Mouse (Mus musculus): ENCODE measurements at regions not wholly inside any gene's neighbourhood (a gene's known extent, or its start where the extent isn't known, plus 50 kb on each side); places are given as distances from the start of the nearest gene placed in this dataset.
A peak's percentile ranks its signal among the peaks of the same experiment; 100 is the strongest.

DNA sequence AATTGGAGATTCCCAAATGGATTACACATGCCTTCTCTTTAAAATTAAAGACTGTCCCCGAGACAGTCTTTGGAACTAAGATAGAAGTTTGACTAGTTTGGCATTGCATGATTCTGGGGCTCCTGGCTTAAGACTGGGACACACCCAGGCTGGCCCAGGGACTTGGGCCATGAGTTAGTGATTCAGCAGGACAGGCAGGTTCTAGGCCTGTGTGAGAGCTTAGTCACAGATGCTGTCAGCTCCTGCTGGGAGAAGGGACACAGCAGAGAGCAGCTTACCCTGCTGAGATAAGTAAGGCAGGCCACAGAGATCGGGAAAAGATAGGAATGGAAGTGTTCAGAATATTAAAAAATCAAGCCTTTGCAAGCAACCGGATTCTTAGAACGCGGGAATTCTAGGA is 127.6 kb upstream of the Mb21d2 start:
- H3K9me3 ChIP-seq (replicated peaks; ENCODE audit: control insufficient read depth, insufficient read depth, low read length, poor library complexity, severe bottlenecking) = no peaks in the 10 kb centered on the region
- no peaks in the 10 kb centered on the region for H3K4me1 ChIP-seq (ENCODE audit: control insufficient read depth, insufficient read depth, low read length)
- H3K4me3 ChIP-seq (ENCODE audit: low read depth, low read length) = no peak overlapping the region
- H3K27ac ChIP-seq (ENCODE audit: insufficient read depth, low read length) = no peak overlapping the region
- no peaks in the 10 kb centered on the region; the same call in 1 of the 2 replicates for H3K27me3 ChIP-seq (ENCODE audit: control insufficient read depth, insufficient read depth, low read length, poor library complexity, severe bottlenecking)
- H3K36me3 ChIP-seq (ENCODE audit: control insufficient read depth, insufficient read depth, low read length, poor library complexity, severe bottlenecking) = no peaks in the 10 kb centered on the region
- TF ChIP-seq POLR2A (IDR thresholded peaks at IDR 0.05; ENCODE audit: insufficient read depth, low read length) (no peak), EP300 (IDR thresholded peaks at IDR 0.05; ENCODE audit: insufficient read depth, low read depth, low read length) (no peak), CTCF (IDR thresholded peaks at IDR 0.05; ENCODE audit: low read depth, low read length) (no peak)
- no peak overlapping the region for H3K9ac ChIP-seq (ENCODE audit: low read depth, poor library complexity, severe bottlenecking)

DNA sequence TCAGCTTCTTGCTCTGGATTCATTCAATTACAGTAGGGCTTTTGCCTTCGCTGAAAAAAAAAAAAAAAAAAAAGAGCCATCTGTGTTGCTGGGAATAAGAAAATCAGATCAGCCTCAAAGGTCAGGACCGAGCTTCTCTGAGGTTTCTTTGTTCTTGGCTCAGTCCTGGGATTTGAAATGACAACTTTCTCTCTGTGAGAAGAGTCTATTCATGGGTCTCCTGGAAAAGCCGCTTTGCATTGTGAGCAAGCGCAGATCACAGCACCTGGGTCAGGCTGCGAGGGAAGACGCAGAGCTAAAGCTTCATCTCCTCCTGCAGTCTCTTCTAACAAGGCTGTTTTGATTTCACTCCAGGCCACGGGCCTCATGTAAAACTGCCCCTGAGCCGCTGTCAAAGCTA is 125.0 kb upstream of the Mb21d2 start:
- H3K9me3 ChIP-seq (replicated peaks; ENCODE audit: control insufficient read depth, insufficient read depth, low read length, poor library complexity, severe bottlenecking) = no peaks in the 10 kb centered on the region
- no peaks in the 10 kb centered on the region for H3K4me1 ChIP-seq (ENCODE audit: control insufficient read depth, insufficient read depth, low read length)
- no peak overlapping the region for H3K9ac ChIP-seq (ENCODE audit: low read depth, poor library complexity, severe bottlenecking)
- no peak overlapping the region for H3K4me3 ChIP-seq (ENCODE audit: low read depth, low read length)
- no peak overlapping the region for H3K27ac ChIP-seq (ENCODE audit: insufficient read depth, low read length)
- no peaks in the 10 kb centered on the region for H3K27me3 ChIP-seq (ENCODE audit: control insufficient read depth, insufficient read depth, low read length, poor library complexity, severe bottlenecking)
- no peaks in the 10 kb centered on the region for H3K36me3 ChIP-seq (ENCODE audit: control insufficient read depth, insufficient read depth, low read length, poor library complexity, severe bottlenecking)
- TF ChIP-seq EP300 (IDR thresholded peaks at IDR 0.05; ENCODE audit: insufficient read depth, low read depth, low read length) (no peak), CTCF (IDR thresholded peaks at IDR 0.05; ENCODE audit: low read depth, low read length) (no peak), POLR2A (IDR thresholded peaks at IDR 0.05; ENCODE audit: insufficient read depth, low read length) (no peak)

GRCm38 (mm10) chr16:29046453-29046993 is 117.0 kb upstream of the Mb21d2 start:
- no peak for TF ChIP-seq POLR2A (IDR thresholded peaks at IDR 0.05; ENCODE audit: insufficient read depth, low read length)
- TF ChIP-seq EP300 (IDR thresholded peaks at IDR 0.05; ENCODE audit: insufficient read depth, low read depth, low read length) = no peak
- TF ChIP-seq CTCF (IDR thresholded peaks at IDR 0.05; ENCODE audit: low read depth, low read length) = no peak
- no peak overlapping the region for H3K9ac ChIP-seq (ENCODE audit: low read depth, poor library complexity, severe bottlenecking)
- H3K9me3 ChIP-seq (replicated peaks; ENCODE audit: control insufficient read depth, insufficient read depth, low read length, poor library complexity, severe bottlenecking) = no peaks in the 10 kb centered on the region
- no peaks in the 10 kb centered on the region for H3K4me1 ChIP-seq (ENCODE audit: control insufficient read depth, insufficient read depth, low read length)
- H3K27ac ChIP-seq (ENCODE audit: insufficient read depth, low read length) = no peak overlapping the region
- H3K27me3 ChIP-seq (ENCODE audit: control insufficient read depth, insufficient read depth, low read length, poor library complexity, severe bottlenecking) = no peaks in the 10 kb centered on the region
- no peak overlapping the region for H3K4me3 ChIP-seq (ENCODE audit: low read depth, low read length)
- H3K36me3 ChIP-seq (ENCODE audit: control insufficient read depth, insufficient read depth, low read length, poor library complexity, severe bottlenecking) = no peaks in the 10 kb centered on the region

DNA sequence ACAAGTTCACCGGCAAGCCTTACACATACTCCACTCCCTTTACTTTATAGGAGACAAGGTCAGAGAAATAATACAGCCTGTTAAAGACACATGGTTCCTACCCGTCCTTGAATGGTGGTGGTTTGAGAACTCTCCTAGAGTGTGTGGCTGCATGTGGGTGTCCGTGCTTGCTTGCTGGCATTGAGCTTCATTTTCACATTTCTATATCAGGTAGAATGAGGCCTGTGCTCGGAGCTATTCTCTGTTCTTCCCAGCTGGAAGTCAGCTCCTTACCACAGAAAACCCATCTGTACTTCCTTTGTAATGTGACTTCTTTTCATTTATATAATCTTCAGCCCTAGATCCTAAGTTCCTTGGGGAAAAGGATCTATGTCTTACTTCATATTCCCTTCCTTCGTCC is 106.0 kb upstream of the Mb21d2 start:
- no peak overlapping the region for H3K4me3 ChIP-seq (ENCODE audit: low read depth, low read length)
- no peaks in the 10 kb centered on the region for H3K9me3 ChIP-seq (replicated peaks; ENCODE audit: control insufficient read depth, insufficient read depth, low read length, poor library complexity, severe bottlenecking)

GRCm38 (mm10) chr16:29034053-29034794 is 104.8 kb upstream of the Mb21d2 start:
- no peaks in the 10 kb centered on the region for H3K4me1 ChIP-seq (ENCODE audit: control insufficient read depth, insufficient read depth, low read length)
- no peak overlapping the region for H3K27ac ChIP-seq (ENCODE audit: insufficient read depth, low read length)
- H3K36me3 ChIP-seq (ENCODE audit: control insufficient read depth, insufficient read depth, low read length, poor library complexity, severe bottlenecking) = no peaks in the 10 kb centered on the region
- H3K27me3 ChIP-seq (ENCODE audit: control insufficient read depth, insufficient read depth, low read length, poor library complexity, severe bottlenecking) = no peaks in the 10 kb centered on the region; the same call in 1 of the 2 replicates
- no peak overlapping the region for H3K9ac ChIP-seq (ENCODE audit: low read depth, poor library complexity, severe bottlenecking)
- TF ChIP-seq CTCF (IDR thresholded peaks at IDR 0.05; ENCODE audit: low read depth, low read length) = no peak
- no peak for TF ChIP-seq POLR2A (IDR thresholded peaks at IDR 0.05; ENCODE audit: insufficient read depth, low read length)
- TF ChIP-seq EP300 (IDR thresholded peaks at IDR 0.05; ENCODE audit: insufficient read depth, low read depth, low read length) = no peak
- H3K4me3 ChIP-seq (ENCODE audit: low read depth, low read length) = peak overlapping the region; percentile 54
- no peaks in the 10 kb centered on the region for H3K9me3 ChIP-seq (replicated peaks; ENCODE audit: control insufficient read depth, insufficient read depth, low read length, poor library complexity, severe bottlenecking)

More for the DNA sequence above, 106.0 kb upstream of the Mb21d2 start:
- Histone ChIP-seq H3K27ac (ENCODE audit: insufficient read depth, low read length) (no peak overlapping the region), H3K4me1 (ENCODE audit: control insufficient read depth, insufficient read depth, low read length) (no peaks in the 10 kb centered on the region), H3K27me3 (ENCODE audit: control insufficient read depth, insufficient read depth, low read length, poor library complexity, severe bottlenecking) (no peaks in the 10 kb centered on the region; the same call in 1 of the 2 replicates), H3K36me3 (ENCODE audit: control insufficient read depth, insufficient read depth, low read length, poor library complexity, severe bottlenecking) (no peaks in the 10 kb centered on the region), H3K9ac (ENCODE audit: low read depth, poor library complexity, severe bottlenecking) (no peak overlapping the region)
- TF ChIP-seq CTCF (IDR thresholded peaks at IDR 0.05; ENCODE audit: low read depth, low read length) (no peak), POLR2A (IDR thresholded peaks at IDR 0.05; ENCODE audit: insufficient read depth, low read length) (no peak), EP300 (IDR thresholded peaks at IDR 0.05; ENCODE audit: insufficient read depth, low read depth, low read length) (no peak)

GRCm38 (mm10) chr16:29033357-29033756 is 103.9 kb upstream of the Mb21d2 start:
- Histone ChIP-seq H3K27me3 (ENCODE audit: control insufficient read depth, insufficient read depth, low read length, poor library complexity, severe bottlenecking) (no peaks in the 10 kb centered on the region; the same call in 1 of the 2 replicates), H3K9me3 (replicated peaks; ENCODE audit: control insufficient read depth, insufficient read depth, low read length, poor library complexity, severe bottlenecking) (no peaks in the 10 kb centered on the region), H3K9ac (ENCODE audit: low read depth, poor library complexity, severe bottlenecking) (no peak overlapping the region)

More at GRCm38 (mm10) chr16:29033357-29033756, 103.9 kb upstream of the Mb21d2 start:
- no peak overlapping the region for H3K4me3 ChIP-seq (ENCODE audit: low read depth, low read length)
- H3K36me3 ChIP-seq (ENCODE audit: control insufficient read depth, insufficient read depth, low read length, poor library complexity, severe bottlenecking) = no peaks in the 10 kb centered on the region
- no peaks in the 10 kb centered on the region for H3K4me1 ChIP-seq (ENCODE audit: control insufficient read depth, insufficient read depth, low read length)
- no peak for TF ChIP-seq CTCF (IDR thresholded peaks at IDR 0.05; ENCODE audit: low read depth, low read length)
- TF ChIP-seq POLR2A (IDR thresholded peaks at IDR 0.05; ENCODE audit: insufficient read depth, low read length) = no peak
- no peak for TF ChIP-seq EP300 (IDR thresholded peaks at IDR 0.05; ENCODE audit: insufficient read depth, low read depth, low read length)
- H3K27ac ChIP-seq (ENCODE audit: insufficient read depth, low read length) = no peak overlapping the region

All from ES-Bruce4 (cell line).